Mouse (Mus musculus) heart, postnatal 14 days (tissue): ENCODE measurements around the gene Tek. TPM values are rescaled to one million over a fixed set of nuclear protein-coding genes. Genes with fewer than 3 reads are reported as not detected.

ENCODE experiments used
- DNase-seq, 2 experiments: peaks; one replicate each; pipeline ENCODE4 v3.0.0; 2021 to 2022
- intact Hi-C: fragments of 180-260 bp; cut with DNase I; formaldehyde crosslinking; loops from one replicate; pipeline ENCODE4 v1.15.1; 2025
- total RNA-seq, 2 experiments: library from RNA; stranded (reverse); gene quantifications; 2 replicates each; pipeline ENCODE4 v1.2.3; 2021

Tek gene
- total RNA-seq, 2 experiments from 2014 or later, result 53.1 to 61.1 TPM

DNA sequence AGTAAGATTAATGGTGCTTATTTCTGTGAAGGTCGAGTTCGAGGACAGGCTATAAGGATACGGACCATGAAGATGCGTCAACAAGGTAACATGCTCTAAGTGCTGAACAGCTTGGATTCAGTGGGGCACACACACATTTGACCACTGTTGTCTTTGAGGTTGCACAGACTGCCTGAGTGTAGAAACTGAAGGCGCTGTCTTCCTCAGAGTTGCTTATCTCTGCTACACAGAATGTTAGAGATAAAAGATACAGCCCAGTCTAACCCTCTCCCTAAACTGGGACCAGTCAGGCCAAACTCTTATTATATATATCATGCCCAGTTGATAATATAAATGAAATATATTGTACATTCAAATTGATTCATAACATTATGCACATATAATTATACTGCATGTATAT, 42.0 kb downstream of the Tek start:
- intact Hi-C loops, result no loop called here

DNA sequence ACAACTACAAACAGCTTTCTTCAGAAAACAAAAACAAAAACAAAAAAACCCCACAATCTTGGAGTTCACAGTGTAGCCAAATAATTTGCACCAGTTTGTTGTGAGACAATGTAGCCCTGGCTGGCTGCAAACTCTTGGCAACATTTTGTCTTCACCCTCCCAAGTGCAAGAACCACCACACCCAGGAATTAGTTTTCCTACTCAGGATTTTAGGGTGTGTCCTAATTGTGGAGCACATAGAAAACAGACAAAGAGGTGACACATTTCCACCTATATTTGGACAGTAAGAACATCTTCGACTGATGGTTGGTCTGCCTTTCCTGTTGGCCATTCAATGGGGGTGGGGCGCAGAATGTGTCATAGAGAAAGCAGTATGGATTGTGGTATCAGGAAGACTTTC, 46.8 kb downstream of the Tek start:
- intact Hi-C loops, result no loop called here

More for the DNA sequence above, 42.0 kb downstream of the Tek start:
- DNase-seq, result no peak

DNA sequence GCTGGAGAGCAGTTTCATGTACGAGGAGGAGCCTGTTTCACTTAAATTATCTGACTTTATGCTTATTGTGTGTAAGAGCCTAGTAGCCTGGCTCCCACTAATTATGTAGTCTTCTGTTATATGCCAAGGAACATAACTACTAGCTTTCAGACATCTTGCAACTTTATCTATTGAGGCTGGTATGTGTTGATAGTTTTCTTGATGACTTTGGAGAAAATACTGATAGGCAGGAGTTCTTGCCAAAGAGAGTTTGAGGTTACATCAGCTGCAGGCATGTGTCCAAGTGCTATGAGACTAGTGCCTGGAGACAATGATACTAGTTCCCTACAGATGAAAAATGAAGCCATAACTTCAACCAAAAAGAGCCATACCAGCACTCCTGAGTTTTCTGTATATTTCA, 64.1 kb downstream of the Tek start:
- intact Hi-C loops, result no loop called here
- peak; percentile 69 to 70 for DNase-seq

More for the DNA sequence above, 46.8 kb downstream of the Tek start:
- DNase-seq, result no peak

DNA sequence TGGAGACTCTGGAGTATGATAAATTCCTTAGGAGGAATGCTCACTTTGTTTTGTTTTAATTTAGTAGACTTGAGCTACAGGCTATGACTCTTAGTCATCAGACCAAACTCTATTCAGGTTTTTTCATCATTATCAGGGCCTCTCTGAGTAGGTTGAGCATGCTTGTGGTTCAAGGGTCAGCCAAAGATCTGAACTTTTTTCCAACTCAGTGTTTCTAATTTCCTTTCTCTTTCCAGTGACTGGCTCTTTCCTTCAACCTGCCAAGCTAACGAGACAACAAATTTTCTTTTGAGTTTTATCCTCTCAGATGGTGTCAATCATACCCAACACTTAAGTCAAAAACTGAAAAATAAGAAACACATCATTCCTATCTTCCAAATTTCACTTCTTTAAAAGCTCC, 71.5 kb downstream of the Tek start:
- no peak for DNase-seq
- intact Hi-C loops, result no loop called here

DNA sequence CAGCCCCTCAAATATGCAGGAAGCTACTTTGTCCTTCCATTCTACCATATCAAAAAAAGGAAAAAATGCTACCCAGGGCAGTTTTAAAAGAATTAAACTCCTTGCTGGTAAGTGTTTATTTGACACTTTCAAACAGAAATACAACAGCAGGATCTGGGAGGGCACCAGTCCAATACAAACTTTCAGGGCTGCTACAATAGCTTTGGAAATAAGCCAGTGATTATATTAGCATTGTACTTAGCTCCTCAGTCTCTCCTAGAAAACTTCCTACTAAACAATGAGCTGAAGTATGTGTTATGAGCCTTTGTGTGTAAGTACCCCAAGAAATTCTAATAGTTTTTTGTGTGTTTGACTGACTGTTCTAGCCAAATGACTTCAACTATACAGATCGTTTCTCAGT, 87.8 kb downstream of the Tek start:
- intact Hi-C loops, result loop anchor here (5.0 kb wide), 2 partner anchors 90 to 160 kb away; partner anchors contain the start of gene Tek
- no peak for DNase-seq

DNA sequence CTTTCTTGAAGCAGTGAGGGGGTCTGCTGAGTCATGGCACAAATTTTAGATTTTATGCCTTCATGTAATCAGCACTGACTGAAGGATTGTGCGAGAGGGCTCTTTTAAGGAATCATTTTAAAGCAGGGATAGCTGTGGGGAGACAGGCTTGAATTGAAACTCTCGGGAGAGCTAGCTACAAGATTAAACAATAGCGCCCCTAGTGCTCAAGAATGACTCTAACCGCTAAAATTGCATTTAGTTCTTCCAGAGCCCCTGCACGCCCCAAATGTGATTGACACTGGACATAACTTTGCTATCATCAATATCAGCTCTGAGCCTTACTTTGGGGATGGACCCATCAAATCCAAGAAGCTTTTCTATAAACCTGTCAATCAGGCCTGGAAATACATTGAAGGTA, 88.3 kb downstream of the Tek start:
- intact Hi-C loops, result loop anchor here (5.0 kb wide), 2 partner anchors 90 to 160 kb away; partner anchors contain the start of gene Tek
- DNase-seq, result no peak

DNA sequence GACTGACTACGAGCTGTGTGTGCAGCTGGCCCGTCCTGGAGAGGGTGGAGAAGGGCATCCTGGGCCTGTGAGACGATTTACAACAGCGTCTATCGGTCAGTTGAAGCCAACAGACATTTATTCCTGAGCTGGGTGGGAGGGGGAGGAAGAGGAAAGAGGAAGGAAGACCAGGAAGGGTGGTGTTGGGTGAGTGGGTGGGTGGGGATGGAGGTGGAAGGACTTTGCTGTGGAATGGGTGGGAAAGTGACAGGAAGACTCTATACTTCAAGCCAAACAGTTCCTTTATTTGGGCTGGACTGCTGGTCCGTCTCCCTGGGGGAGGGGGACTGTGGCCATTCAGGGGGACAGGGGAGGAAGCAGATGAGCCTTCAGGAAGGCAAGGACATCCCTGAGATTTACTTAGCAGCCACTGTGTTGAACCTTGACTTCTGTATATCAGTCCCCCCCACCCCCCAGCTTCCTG, 90.9 kb downstream of the Tek start:
- peak; percentile 27 to 43 for DNase-seq
- intact Hi-C loops, result loop anchor here (5.0 kb wide), 2 partner anchors 93 to 163 kb away; partner anchors contain the start of gene Tek

DNA sequence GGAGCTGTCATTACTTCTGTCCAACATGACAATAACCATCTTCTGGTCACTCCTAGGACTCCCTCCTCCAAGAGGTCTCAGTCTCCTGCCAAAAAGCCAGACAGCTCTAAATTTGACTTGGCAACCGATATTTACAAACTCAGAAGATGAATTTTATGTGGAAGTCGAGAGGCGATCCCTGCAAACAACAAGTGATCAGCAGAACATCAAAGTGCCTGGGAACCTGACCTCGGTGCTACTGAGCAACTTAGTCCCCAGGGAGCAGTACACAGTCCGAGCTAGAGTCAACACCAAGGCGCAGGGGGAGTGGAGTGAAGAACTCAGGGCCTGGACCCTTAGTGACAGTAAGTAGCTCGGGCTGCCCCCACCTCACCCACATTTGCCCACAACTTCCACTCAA, 98.0 kb downstream of the Tek start:
- DNase-seq, result peak in 1 of 2 experiments; percentile 5
- intact Hi-C loops, result no loop called here

DNA sequence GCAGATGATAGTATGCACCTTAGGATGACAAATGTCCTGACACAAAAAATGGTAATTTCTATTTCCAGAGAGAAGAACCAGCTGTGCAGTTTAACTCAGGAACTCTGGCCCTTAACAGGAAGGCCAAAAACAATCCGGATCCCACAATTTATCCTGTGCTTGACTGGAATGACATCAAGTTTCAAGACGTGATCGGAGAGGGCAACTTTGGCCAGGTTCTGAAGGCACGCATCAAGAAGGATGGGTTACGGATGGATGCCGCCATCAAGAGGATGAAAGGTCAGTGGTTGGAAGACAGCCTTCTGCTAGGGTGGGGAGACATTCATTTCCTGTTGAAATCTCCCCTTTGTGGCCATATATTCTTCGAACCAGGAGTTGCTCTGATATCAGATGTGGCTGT, 114.2 kb downstream of the Tek start:
- intact Hi-C loops, result no loop called here
- no peak for DNase-seq

DNA sequence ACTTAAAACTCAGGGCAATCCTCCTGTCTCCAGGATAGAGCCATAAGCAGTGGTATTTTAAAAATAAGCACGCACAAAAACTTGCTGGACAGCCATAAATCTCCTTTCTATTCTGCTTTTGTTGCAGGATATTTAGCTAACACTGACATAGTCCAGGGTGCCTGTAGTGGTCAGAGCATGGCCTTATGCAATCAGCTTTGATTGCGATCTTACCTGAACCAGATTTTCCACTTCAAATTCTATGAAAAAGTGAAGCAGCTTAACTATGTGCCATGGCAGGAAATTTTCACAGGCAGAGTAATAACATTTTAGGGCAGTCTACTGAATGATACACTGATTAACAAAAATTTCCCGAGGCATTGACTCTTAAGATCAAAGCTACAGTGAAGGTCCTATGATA, 115.2 kb downstream of the Tek start:
- intact Hi-C loops, result no loop called here
- no peak for DNase-seq

DNA sequence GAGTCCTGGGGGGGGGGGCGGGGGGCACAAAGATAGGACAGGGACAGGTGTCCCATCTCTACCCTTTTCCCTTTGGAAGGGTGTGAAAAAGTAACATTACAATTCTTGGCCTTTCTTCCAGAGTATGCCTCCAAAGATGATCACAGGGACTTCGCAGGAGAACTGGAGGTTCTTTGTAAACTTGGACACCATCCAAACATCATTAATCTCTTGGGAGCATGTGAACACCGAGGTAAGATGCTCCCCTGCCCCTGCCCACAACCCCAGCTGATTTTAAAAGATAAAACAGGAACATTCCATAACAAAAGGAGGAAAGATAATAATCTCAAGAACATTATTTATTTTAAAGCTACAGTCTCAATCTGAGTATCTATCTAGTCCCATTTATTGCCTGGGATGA, 116.1 kb downstream of the Tek start:
- intact Hi-C loops, result no loop called here
- DNase-seq, result no peak

DNA sequence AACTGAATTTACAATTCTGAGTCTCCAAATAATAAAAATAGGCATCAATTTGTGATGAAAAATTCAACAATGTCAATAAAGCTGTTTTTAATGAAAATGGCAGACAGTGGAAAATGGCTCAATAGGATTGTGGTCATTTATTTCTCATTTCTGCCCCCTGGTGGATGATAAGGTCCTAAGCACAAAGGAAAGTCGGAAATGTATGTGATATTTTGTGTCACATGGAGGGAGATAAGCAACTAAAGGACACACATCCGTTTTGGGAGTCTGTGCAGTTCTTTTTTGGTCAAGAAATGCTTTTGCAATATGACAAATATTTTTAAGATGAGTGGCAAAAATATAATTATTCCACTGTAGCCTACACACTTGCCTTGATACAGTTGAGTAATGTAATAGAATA, 161.7 kb downstream of the Tek start:
- peak in 1 of 2 experiments; percentile 38 for DNase-seq
- intact Hi-C loops, result loop anchor here (5.0 kb wide), 1 partner anchor 233 kb away; no protein-coding TSS in a partner anchor

DNA sequence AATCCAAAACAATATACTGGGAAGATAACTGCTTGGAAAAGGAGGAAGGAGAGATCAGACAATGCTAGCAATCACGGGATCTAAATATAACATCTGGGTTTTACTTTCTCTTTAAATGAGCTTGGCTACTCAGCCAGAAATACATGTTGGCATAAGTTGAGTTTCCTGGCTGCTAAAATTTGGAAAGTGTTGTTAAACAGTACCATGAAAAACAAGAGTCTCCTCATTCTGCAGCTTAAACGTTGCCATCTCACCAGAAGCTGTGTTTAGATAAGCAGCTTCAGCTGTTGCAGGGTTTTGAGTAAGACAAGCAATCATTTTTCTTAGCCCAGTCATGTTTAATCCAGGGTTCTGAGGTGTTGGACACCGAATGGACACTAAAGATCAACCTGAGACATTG, 162.7 kb downstream of the Tek start:
- intact Hi-C loops, result loop anchor here (5.0 kb wide), 1 partner anchor 234 kb away; no protein-coding TSS in a partner anchor

More for the DNA sequence above, 162.7 kb downstream of the Tek start:
- DNase-seq, result no peak

Other genes with a start within 250 kb of the Tek start
- gene Gm10306, start 182.7 kb upstream of the Tek start, total RNA-seq, result not detected
- gene Caap1, start 182.5 kb upstream of the Tek start, total RNA-seq, result 1 to 10 TPM; 4.9 to 5.8 TPM
- gene Plaa, start 136.0 kb upstream of the Tek start, total RNA-seq, result 10 to 100 TPM; 43.5 to 45.4 TPM
- 1 to 10 TPM; 4.3 to 4.5 TPM for gene Ift74, start 124.8 kb upstream of the Tek start, total RNA-seq
- not detected for gene Lrrc19, start 89.1 kb upstream of the Tek start, total RNA-seq
- gene Eqtn, start 189.6 kb downstream of the Tek start, total RNA-seq, result under 1 TPM in 1 of 2 experiments, not detected in 1; 0.33 TPM
- gene Mysm1, start 239.8 kb downstream of the Tek start, total RNA-seq, result 10 to 100 TPM; 10.3 to 18.2 TPM